Mouse (Mus musculus) intestine, embryonic 15.5 days (tissue): ENCODE measurements around the gene Sept11. TPM values are rescaled to one million over a fixed set of nuclear protein-coding genes. Genes with fewer than 3 reads are reported as not detected.

Source experiments
- ATAC-seq: fragments of 200-750 bp; cut with Nextera tagmentation; 2 replicates; pipeline ENCODE4 v1.8.0; 2017; ENCODE audit warnings: moderate TSS enrichment, moderate library complexity
- H3K27ac ChIP-seq: fragments of 300-500 bp; sonication (generic); 2 replicates; pipeline ENCODE4 v1.5.1; 2015; ENCODE audit warnings: mild to moderate bottlenecking, inconsistent platforms
- H3K27me3 ChIP-seq: fragments of 300-500 bp; sonication (generic); replicated peaks from 2 replicates; pipeline ENCODE4 v1.6.1; 2015; ENCODE audit warnings: inconsistent platforms
- H3K36me3 ChIP-seq: fragments of 300-500 bp; sonication (generic); 2 replicates; pipeline ENCODE4 v1.6.1; 2015; ENCODE audit warnings: inconsistent platforms
- H3K4me1 ChIP-seq: fragments of 300-500 bp; sonication (generic); replicated peaks from 2 replicates; pipeline ENCODE4 v1.6.1; 2015; ENCODE audit warnings: inconsistent platforms
- H3K4me2 ChIP-seq: fragments of 300-500 bp; sonication (generic); replicated peaks from 2 replicates; pipeline ENCODE4 v1.6.1; 2015; ENCODE audit warnings: mild to moderate bottlenecking, inconsistent platforms
- H3K4me3 ChIP-seq: fragments of 300-500 bp; sonication (generic); replicated peaks from 2 replicates; pipeline ENCODE4 v1.5.1; 2015; ENCODE audit warnings: inconsistent platforms
- H3K9ac ChIP-seq: fragments of 300-500 bp; sonication (generic); 2 replicates; pipeline ENCODE4 v1.6.1; 2015; ENCODE audit warnings: inconsistent platforms
- H3K9me3 ChIP-seq: fragments of 300-500 bp; sonication (generic); 2 replicates; pipeline ENCODE4 v1.6.1; 2016; ENCODE audit warnings: inconsistent platforms
- WGBS: fragments of 180-500 bp; shearing (Covaris S2); methylation state at CpG from one replicate; pipeline ENCODE4 v1.1.7; 2015; 5-methylcytosine and 5-hydroxymethylcytosine counted together
- polyA plus RNA-seq: library from polyadenylated mRNA; unstranded; fragments of >200 nt; fragmentation: Nextera tagmentation; extraction: Ambion mirVana; gene quantifications from 2 replicates; pipeline ENCODE4 v1.2.1, GENCODE M21; 2015

The Sept11 gene
- polyA plus RNA-seq, 1 experiment from 2014 or later, result 157 TPM

GRCm38 (mm10) chr5:93098811-93099210 is 5.6 kb downstream of the Sept11 start:
- Histone ChIP-seq H3K9me3 (no peaks in the 10 kb centered on the region), H3K9ac (no peak overlapping the region), H3K36me3 (no peaks in the 10 kb centered on the region), H3K27ac (0 out of 2 replicates have a peak overlapping the region, but pooled peaks have one; percentile 1), H3K4me1 (peaks cover 43% of the 10 kb centered on the region), H3K4me2 (peak overlapping the region; percentile 3; the same call in 1 of the 2 replicates), H3K27me3 (no peaks in the 10 kb centered on the region), H3K4me3 (no peak overlapping the region)
- WGBS, result 56% methylated on average over 14 of the region's 14 CpGs
- ATAC-seq, result no peak

GRCm38 (mm10) chr5:93100906-93101305 is 7.7 kb downstream of the Sept11 start:
- Histone ChIP-seq H3K9me3 (no peaks in the 10 kb centered on the region), H3K27me3 (no peaks in the 10 kb centered on the region), H3K27ac (peak overlapping the region; percentile 48), H3K4me1 (peaks cover 40% of the 10 kb centered on the region), H3K9ac (no peak overlapping the region), H3K36me3 (no peaks in the 10 kb centered on the region), H3K4me2 (0 out of 2 replicates have a peak overlapping the region, but pooled peaks have one; percentile 3), H3K4me3 (no peak overlapping the region)
- 89% methylated on average over 4 of the region's 4 CpGs for WGBS
- ATAC-seq, result no peak

- peak; percentile 46; the same call in 1 of the 2 replicates for ATAC-seq
- Histone ChIP-seq H3K4me1 (peaks cover 38% of the 10 kb centered on the region), H3K9me3 (no peaks in the 10 kb centered on the region), H3K27ac (peak overlapping the region; percentile 48), H3K27me3 (no peaks in the 10 kb centered on the region), H3K4me3 (no peak overlapping the region), H3K4me2 (0 out of 2 replicates have a peak overlapping the region, but pooled peaks have one; percentile 3), H3K9ac (no peak overlapping the region), H3K36me3 (no peaks in the 10 kb centered on the region)
- 36% methylated on average over 8 of the region's 8 CpGs for WGBS
Measured at GRCm38 (mm10) chr5:93101371-93101791, 8.1 kb downstream of the Sept11 start.

GRCm38 (mm10) chr5:93103603-93104002 is 10.4 kb downstream of the Sept11 start:
- H3K9ac ChIP-seq, result no peak overlapping the region
- 75% methylated on average over 8 of the region's 8 CpGs for WGBS
- H3K4me2 ChIP-seq, result no peak overlapping the region
- no peaks in the 10 kb centered on the region for H3K27me3 ChIP-seq
- no peak overlapping the region for H3K27ac ChIP-seq
- H3K4me3 ChIP-seq, result no peak overlapping the region
- no peaks in the 10 kb centered on the region for H3K36me3 ChIP-seq
- peaks cover 23% of the 10 kb centered on the region for H3K4me1 ChIP-seq
- ATAC-seq, result no peak
- H3K9me3 ChIP-seq, result no peaks in the 10 kb centered on the region

- H3K4me3 ChIP-seq, result no peak overlapping the region
- peaks cover 15% of the 10 kb centered on the region for H3K4me1 ChIP-seq
- H3K27ac ChIP-seq, result no peak overlapping the region
- H3K27me3 ChIP-seq, result no peaks in the 10 kb centered on the region
- no peaks in the 10 kb centered on the region for H3K9me3 ChIP-seq
- no peaks in the 10 kb centered on the region for H3K36me3 ChIP-seq
- no peak for ATAC-seq
- no peak overlapping the region for H3K4me2 ChIP-seq
- no peak overlapping the region for H3K9ac ChIP-seq
- WGBS, result 57% methylated on average over 4 of the region's 5 CpGs
Measured at GRCm38 (mm10) chr5:93104987-93105823, 12.0 kb downstream of the Sept11 start.

GRCm38 (mm10) chr5:93106048-93106447 is 12.8 kb downstream of the Sept11 start:
- Histone ChIP-seq H3K4me3 (no peak overlapping the region), H3K27ac (no peak overlapping the region), H3K4me1 (peaks cover 8% of the 10 kb centered on the region), H3K9me3 (no peaks in the 10 kb centered on the region), H3K27me3 (no peaks in the 10 kb centered on the region), H3K36me3 (no peaks in the 10 kb centered on the region), H3K4me2 (no peak overlapping the region), H3K9ac (no peak overlapping the region)
- 94% methylated on average over 4 of the region's 4 CpGs for WGBS
- no peak for ATAC-seq

GRCm38 (mm10) chr5:93108703-93109102 is 15.5 kb downstream of the Sept11 start:
- Histone ChIP-seq H3K9ac (no peak overlapping the region), H3K4me1 (no peaks in the 10 kb centered on the region), H3K9me3 (no peaks in the 10 kb centered on the region), H3K4me3 (no peak overlapping the region), H3K27ac (no peak overlapping the region), H3K4me2 (no peak overlapping the region), H3K36me3 (peaks cover 3% of the 10 kb centered on the region; the same call in 1 of the 2 replicates), H3K27me3 (no peaks in the 10 kb centered on the region)
- WGBS, result 60% methylated on average over 4 of the region's 4 CpGs
- no peak for ATAC-seq

- Histone ChIP-seq H3K9me3 (no peaks in the 10 kb centered on the region), H3K4me2 (no peak overlapping the region), H3K27ac (no peak overlapping the region), H3K4me1 (0 out of 2 replicates have a peak, but pooled peaks cover 2% of the 10 kb centered on the region), H3K36me3 (peaks cover 3% of the 10 kb centered on the region; the same call in 1 of the 2 replicates), H3K9ac (no peak overlapping the region), H3K27me3 (no peaks in the 10 kb centered on the region), H3K4me3 (no peak overlapping the region)
- ATAC-seq, result no peak
- 71% methylated on average over 2 of the region's 2 CpGs for WGBS
Measured at GRCm38 (mm10) chr5:93109555-93109954, 16.3 kb downstream of the Sept11 start.

GRCm38 (mm10) chr5:93112290-93112689 is 19.1 kb downstream of the Sept11 start:
- H3K4me2 ChIP-seq, result no peak overlapping the region
- WGBS, result 92% methylated on average over 3 of the region's 3 CpGs
- no peaks in the 10 kb centered on the region for H3K9me3 ChIP-seq
- ATAC-seq, result no peak
- H3K27ac ChIP-seq, result no peak overlapping the region
- H3K9ac ChIP-seq, result no peak overlapping the region
- H3K4me3 ChIP-seq, result no peak overlapping the region
- H3K27me3 ChIP-seq, result no peaks in the 10 kb centered on the region
- H3K4me1 ChIP-seq, result 0 out of 2 replicates have a peak, but pooled peaks cover 4% of the 10 kb centered on the region
- peaks cover 3% of the 10 kb centered on the region; the same call in 1 of the 2 replicates for H3K36me3 ChIP-seq

GRCm38 (mm10) chr5:93113517-93113916 is 20.3 kb downstream of the Sept11 start:
- no peak overlapping the region for H3K9ac ChIP-seq
- 78% methylated on average over 5 of the region's 5 CpGs for WGBS
- H3K27me3 ChIP-seq, result no peaks in the 10 kb centered on the region
- H3K36me3 ChIP-seq, result peaks cover 3% of the 10 kb centered on the region; the same call in 1 of the 2 replicates
- H3K9me3 ChIP-seq, result no peaks in the 10 kb centered on the region
- ATAC-seq, result no peak
- 0 out of 2 replicates have a peak, but pooled peaks cover 4% of the 10 kb centered on the region for H3K4me1 ChIP-seq
- H3K27ac ChIP-seq, result no peak overlapping the region
- no peak overlapping the region for H3K4me3 ChIP-seq
- no peak overlapping the region for H3K4me2 ChIP-seq

GRCm38 (mm10) chr5:93114515-93114914 is 21.3 kb downstream of the Sept11 start:
- Histone ChIP-seq H3K4me2 (no peak overlapping the region), H3K4me3 (no peak overlapping the region), H3K4me1 (0 out of 2 replicates have a peak, but pooled peaks cover 4% of the 10 kb centered on the region), H3K36me3 (peaks cover 3% of the 10 kb centered on the region; the same call in 1 of the 2 replicates), H3K27me3 (no peaks in the 10 kb centered on the region), H3K9me3 (no peaks in the 10 kb centered on the region), H3K27ac (0 out of 2 replicates have a peak overlapping the region, but pooled peaks have one; percentile 15), H3K9ac (no peak overlapping the region)
- 82% methylated on average over 6 of the region's 6 CpGs for WGBS
- no peak for ATAC-seq

- Histone ChIP-seq H3K4me3 (no peak overlapping the region), H3K9ac (no peak overlapping the region), H3K27me3 (no peaks in the 10 kb centered on the region), H3K9me3 (no peaks in the 10 kb centered on the region), H3K4me1 (0 out of 2 replicates have a peak, but pooled peaks cover 4% of the 10 kb centered on the region), H3K27ac (no peak overlapping the region), H3K36me3 (peaks cover 3% of the 10 kb centered on the region; the same call in 1 of the 2 replicates), H3K4me2 (no peak overlapping the region)
- WGBS, result 60% methylated on average over 6 of the region's 6 CpGs
- ATAC-seq, result no peak
Measured at GRCm38 (mm10) chr5:93115059-93115458, 21.8 kb downstream of the Sept11 start.
